Mouse (Mus musculus): ENCODE measurements around the gene Actr5.
A peak's percentile ranks its signal among the peaks of the same experiment; 100 is the strongest.

Gene Actr5

GRCm38 (mm10) chr2:158613541-158614417, 10.9 kb upstream of the Actr5 start:
- no peak for DNase-seq (ENCODE audit: low spot score in 2 of 2)

DNA sequence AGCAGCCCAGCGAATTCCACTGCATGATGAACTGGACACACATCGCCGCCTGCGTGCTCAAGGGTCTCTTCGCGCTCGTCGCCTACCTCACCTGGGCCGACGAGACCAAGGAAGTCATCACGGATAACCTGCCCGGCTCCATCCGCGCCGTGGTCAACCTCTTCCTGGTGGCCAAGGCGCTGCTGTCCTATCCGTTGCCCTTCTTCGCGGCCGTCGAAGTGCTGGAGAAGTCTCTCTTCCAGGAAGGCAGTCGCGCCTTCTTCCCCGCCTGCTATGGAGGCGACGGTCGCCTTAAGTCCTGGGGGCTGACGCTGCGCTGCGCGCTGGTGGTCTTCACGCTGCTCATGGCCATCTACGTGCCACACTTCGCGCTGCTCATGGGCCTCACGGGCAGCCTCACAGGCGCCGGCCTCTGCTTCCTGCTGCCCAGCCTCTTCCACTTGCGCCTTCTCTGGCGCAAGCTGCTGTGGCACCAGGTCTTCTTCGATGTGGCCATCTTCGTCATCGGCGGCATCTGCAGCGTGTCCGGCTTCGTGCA, 10.2 kb upstream of the Actr5 start:
- no peak for DNase-seq (ENCODE audit: low spot score in 2 of 2)

GRCm38 (mm10) chr2:158615161-158615680, 9.5 kb upstream of the Actr5 start:
- no peak for DNase-seq (ENCODE audit: low spot score in 2 of 2)

DNA sequence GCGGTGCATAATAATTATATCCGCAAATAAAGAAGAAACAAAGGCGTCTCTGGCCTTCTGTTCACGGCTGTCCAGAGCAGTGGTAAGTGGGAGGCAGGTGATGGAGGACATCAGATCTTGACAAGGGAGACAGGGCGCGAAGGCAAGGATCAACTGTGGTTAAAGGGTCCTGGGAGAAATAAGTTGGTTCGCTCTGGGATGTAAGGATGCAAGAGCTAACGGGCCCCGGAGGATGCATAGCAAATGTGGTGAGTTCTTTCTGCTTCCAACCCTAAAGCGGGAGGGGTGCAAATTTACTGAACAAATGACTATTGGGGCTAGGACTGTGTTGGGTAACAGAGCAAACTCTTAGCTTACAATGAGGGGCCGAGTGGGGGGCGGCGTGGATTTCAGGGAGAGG, 9.0 kb upstream of the Actr5 start:
- DNase-seq (ENCODE audit: low spot score in 2 of 2), result no peak

GRCm38 (mm10) chr2:158616296-158616695, 8.4 kb upstream of the Actr5 start:
- no peak for DNase-seq (ENCODE audit: low spot score in 2 of 2)

- DNase-seq (ENCODE audit: low spot score in 2 of 2), result no peak
Measured at GRCm38 (mm10) chr2:158616790-158617189, 7.9 kb upstream of the Actr5 start.

DNA sequence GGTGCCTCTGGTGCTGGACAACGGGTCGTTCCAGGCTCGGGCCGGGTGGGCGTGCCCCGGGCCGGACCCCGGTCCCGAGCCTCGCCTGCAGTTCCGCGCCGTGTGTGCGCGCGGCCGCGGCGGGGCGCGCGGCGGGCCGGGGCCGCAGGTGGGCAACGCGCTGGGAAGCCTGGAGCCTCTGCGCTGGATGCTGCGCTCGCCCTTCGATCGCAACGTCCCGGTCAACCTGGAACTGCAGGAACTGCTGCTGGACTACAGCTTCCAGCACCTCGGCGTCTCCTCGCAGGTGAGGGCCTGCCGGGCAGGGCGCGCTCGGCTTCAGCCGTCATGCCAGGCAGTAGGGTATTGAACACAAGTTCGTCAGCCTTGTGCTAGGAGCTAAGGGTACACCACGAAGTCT, 543 bp downstream of the Actr5 start:
- DNase-seq (ENCODE audit: low spot score in 2 of 2), result no peak

DNA sequence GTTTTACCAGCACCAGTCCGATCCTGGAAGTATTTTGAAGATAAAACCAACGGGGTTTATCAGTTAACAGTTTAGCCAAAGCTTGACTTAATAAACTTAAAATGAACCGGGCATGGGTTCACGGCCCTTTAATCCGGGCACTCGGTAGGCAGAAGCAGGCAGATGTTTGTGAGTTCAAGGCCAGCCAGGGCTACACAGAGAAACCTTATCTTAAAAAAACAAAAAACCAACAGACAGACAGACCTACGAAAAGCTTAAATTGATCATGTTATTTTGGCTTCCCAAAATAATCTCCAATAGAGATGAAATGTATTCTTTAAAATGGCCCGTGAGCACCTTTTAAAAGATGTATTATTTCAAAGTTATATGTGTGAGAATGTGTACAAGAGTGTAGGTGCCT, 1.0 kb downstream of the Actr5 start:
- DNase-seq (ENCODE audit: low spot score in 2 of 2), result no peak

- DNase-seq (ENCODE audit: low spot score in 2 of 2), result no peak
Measured at GRCm38 (mm10) chr2:158628858-158629257, 4.2 kb downstream of the Actr5 start.

GRCm38 (mm10) chr2:158629414-158629813, 4.7 kb downstream of the Actr5 start:
- DNase-seq (ENCODE audit: low spot score in 2 of 2), result no peak

- no peak for DNase-seq (ENCODE audit: low spot score in 2 of 2)
Measured at GRCm38 (mm10) chr2:158631873-158632272, 7.2 kb downstream of the Actr5 start.

DNA sequence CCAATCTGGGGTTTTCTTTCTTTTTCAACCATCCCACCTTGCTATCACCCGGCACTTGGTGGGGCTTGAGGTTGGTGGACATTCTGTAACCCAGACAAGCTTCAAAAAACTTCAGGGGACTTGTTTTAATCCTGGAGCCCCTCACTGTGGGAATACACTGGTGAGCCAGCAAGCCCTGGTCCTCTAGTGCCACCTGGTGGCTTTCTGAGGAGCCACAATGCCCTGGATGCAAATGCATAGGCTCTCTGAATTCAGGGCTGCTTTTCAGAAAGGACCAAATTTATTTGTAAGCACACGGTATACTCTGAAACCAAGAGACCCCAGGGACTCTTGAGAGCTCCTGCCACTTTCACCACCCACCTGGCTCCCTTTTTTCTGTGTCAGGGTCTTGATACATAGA, 17.2 kb downstream of the Actr5 start:
- DNase-seq (ENCODE audit: low spot score in 2 of 2), result peak in 1 of 2 experiments; percentile 68

DNA sequence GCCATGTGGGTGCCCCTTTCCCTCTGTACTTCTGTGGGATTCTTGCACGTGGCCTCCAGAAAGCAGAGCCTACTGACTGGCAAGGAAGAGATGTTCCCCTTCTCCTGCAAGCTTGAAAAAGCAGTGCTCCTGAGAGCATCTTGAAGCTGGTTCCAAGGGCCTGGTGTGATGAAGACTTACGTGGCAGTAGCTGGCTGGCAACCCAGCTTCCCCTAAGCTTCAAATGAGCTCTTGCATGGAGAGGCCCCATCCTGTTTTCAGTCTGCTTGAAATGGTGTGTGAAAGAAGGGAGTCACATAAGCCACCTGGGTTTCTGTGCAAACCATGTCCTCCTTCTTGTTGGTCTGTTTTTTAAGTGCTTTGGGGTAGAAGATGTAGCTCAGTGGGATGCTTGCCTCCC, 17.9 kb downstream of the Actr5 start:
- DNase-seq (ENCODE audit: low spot score in 2 of 2), result no peak

DNA sequence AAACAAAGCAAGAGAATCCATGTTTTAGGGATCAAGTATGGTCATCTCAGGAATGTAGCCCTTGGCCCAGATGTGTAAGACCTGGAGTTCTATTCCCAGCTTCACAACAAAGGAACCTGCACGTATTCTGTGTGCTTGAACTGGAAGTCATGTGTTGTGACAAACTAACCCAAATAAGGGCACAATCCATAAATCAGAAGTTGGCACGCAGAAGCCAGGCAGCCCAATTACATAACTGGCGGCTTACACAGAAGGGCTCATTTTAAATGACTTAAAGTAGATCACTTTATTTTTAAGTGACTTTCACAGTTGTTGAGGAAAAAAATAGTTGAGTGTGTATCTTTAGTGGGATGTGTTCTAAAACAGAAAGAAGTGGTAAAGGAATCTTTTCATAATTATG, 19.1 kb downstream of the Actr5 start:
- no peak for DNase-seq (ENCODE audit: low spot score in 2 of 2)

- DNase-seq (ENCODE audit: low spot score in 2 of 2), result no peak
Measured at GRCm38 (mm10) chr2:158651159-158651908, 26.6 kb downstream of the Actr5 start.

DNA sequence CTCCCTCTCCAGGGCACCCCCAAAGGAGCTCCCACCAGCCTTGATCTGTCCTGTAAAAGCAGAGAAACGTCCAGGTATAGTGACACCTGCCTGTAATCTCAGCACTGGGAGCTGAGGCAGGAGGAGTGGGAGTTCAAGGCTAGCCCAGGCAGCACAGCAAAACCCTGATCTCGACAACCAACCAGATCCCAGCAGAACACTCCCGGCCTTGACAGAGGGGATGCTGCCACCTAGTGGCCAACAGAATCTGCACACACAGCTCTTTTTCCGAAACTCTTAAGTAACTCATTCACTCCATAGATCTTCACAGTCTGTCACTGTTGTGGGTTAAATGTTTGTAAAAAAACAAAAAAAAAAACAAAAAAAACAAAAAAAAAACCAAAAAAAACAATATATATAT, 28.3 kb downstream of the Actr5 start:
- DNase-seq (ENCODE audit: low spot score in 2 of 2), result peak in 1 of 2 experiments; percentile 71

DNA sequence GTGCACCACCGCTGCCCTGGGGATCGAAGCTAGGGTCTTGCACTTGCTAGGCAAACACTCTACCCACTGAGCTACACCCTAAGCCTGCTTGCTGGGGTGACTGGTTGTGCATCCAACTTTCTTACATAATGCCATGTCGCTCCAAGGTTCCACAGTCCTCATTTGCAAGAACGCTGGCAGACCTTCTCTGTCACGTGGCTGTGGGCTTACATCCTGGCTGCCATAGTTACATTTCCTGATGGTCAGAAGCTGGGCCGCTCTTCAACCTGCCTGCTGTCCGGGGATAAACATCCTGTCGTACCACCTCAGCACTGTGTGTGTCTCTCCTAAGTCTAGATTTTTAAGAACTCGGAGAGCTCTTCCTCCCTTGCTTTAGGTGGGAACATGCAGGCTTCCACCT, 30.0 kb downstream of the Actr5 start:
- no peak for DNase-seq (ENCODE audit: low spot score in 2 of 2)

DNA sequence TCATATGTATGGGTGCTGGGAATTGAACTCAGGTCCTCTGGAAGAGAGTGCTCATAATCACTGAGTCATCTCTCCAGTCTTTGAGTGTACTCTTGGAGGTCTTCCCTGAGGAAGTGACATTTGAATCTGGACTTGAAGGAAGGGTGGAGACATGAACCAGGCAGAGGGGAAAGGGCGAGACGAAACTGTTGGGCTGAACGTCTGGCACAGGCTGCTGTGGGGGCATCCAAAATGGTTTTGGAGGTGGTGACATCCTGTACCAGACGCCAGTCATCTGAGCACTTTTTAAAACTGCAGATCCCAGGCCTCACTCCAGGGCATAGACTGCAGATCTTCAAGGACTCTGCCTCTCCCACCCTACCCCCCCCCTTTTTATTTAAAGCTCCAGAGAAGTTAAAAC, 31.1 kb downstream of the Actr5 start:
- no peak for DNase-seq (ENCODE audit: low spot score in 2 of 2)

DNA sequence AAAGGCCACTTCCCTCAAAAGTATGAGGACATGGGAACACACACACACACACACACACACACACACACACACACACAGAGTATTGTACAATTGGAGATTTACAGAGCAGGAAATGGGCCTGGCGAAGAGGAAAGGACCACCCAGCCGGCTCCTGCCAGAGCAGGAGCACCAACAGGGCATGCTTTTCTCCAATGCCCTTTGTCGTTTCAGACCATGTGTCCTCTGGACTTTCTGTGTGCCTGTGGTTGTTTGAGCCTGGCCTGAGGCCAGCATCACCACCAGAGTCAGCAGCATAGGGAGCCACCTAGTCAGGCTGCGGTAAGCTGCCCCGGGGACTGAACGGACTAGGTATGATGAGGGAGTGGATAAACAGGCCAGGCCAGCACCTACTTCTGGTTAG, 34.1 kb downstream of the Actr5 start:
- DNase-seq (ENCODE audit: low spot score in 2 of 2), result no peak

DNA sequence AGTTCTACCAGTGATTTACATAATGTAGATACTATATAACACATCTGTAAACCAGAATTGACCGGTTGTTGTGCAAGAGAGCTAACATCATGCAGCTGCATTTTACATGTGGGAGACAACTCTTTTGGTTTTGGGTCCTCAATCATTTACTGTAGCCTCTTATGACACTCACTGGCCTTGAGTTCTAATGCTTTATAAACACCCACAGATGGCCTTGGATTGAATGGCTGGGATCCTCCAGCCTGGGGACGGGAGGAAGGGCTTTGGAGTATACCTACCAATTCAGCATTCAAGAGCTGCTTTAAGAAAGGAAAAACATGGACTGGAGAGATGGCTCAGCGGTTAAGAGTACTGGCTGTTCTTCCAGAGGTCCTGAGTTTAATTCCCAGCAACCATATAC, 34.7 kb downstream of the Actr5 start:
- DNase-seq (ENCODE audit: low spot score in 2 of 2), result no peak

GRCm38 (mm10) chr2:158665098-158665497, 40.4 kb downstream of the Actr5 start, which contains the start of gene Ppp1r16b:
TSS of gene Ppp1r16b (plus strand) at chr2:158665398.
- no peak for DNase-seq (ENCODE audit: low spot score in 2 of 2)

- DNase-seq (ENCODE audit: low spot score in 2 of 2), result no peak
Measured at GRCm38 (mm10) chr2:158666071-158666800, 41.5 kb downstream of the Actr5 start.
